Mouse (Mus musculus) liver, embryonic 15.5 days (tissue): Measurements from ENCODE around the gene Syngr4. TPM values are rescaled to one million over a fixed set of nuclear protein-coding genes. Genes with fewer than 3 reads are reported as not detected.
"Not testable (repeated sequence)": the region's sequence is repeated elsewhere in the genome, so short reads cannot be mapped to it uniquely, and the experiment has no call there.

Experiments used
- ATAC-seq: fragments of 200-750 bp; cut with Nextera tagmentation; 2 replicates; pipeline ENCODE4 v1.8.0; 2017; ENCODE audit warnings: moderate number of reproducible peaks, mild to moderate bottlenecking, moderate library complexity; ENCODE audit not compliant: insufficient read depth
- H3K27ac ChIP-seq: fragments of 300-500 bp; sonication (generic); replicated peaks from 2 replicates; pipeline ENCODE4 v1.5.1; 2015; ENCODE audit warnings: mild to moderate bottlenecking, inconsistent platforms
- H3K27me3 ChIP-seq: fragments of 300-500 bp; sonication (generic); 2 replicates; pipeline ENCODE4 v1.6.1; 2015; ENCODE audit warnings: mild to moderate bottlenecking, inconsistent platforms
- H3K36me3 ChIP-seq: fragments of 300-500 bp; sonication (generic); replicated peaks from 2 replicates; pipeline ENCODE4 v1.6.1; 2015; ENCODE audit warnings: moderate library complexity, mild to moderate bottlenecking, inconsistent platforms
- H3K4me1 ChIP-seq: fragments of 300-500 bp; sonication (generic); replicated peaks from 2 replicates; pipeline ENCODE4 v1.6.1; 2015; ENCODE audit warnings: inconsistent platforms
- H3K4me2 ChIP-seq: fragments of 300-500 bp; sonication (generic); 2 replicates; pipeline ENCODE4 v1.6.1; 2015; ENCODE audit warnings: moderate library complexity, mild to moderate bottlenecking, inconsistent platforms
- H3K4me3 ChIP-seq: fragments of 300-500 bp; sonication (generic); replicated peaks from 2 replicates; pipeline ENCODE4 v1.5.1; 2015; ENCODE audit warnings: mild to moderate bottlenecking, inconsistent platforms
- H3K9ac ChIP-seq: fragments of 300-500 bp; sonication (generic); 2 replicates; pipeline ENCODE4 v1.6.1; 2015; ENCODE audit warnings: moderate library complexity, mild to moderate bottlenecking, inconsistent platforms
- H3K9me3 ChIP-seq: fragments of 300-500 bp; sonication (generic); replicated peaks from 2 replicates; pipeline ENCODE4 v1.6.1; 2016; ENCODE audit warnings: inconsistent platforms
- WGBS: fragments of 180-500 bp; shearing (Covaris S2); methylation state at CpG from one replicate; pipeline ENCODE4 v1.1.7; 2015; ENCODE audit warnings: mixed read lengths; ENCODE audit not compliant: insufficient replicate concordance; 5-methylcytosine and 5-hydroxymethylcytosine counted together
- polyA plus RNA-seq: library from polyadenylated mRNA; unstranded; fragments of >200 nt; fragmentation: Nextera tagmentation; extraction: Ambion mirVana; gene quantifications from 2 replicates; pipeline ENCODE4 v1.2.1, GENCODE M21; 2015

The Syngr4 gene
- polyA plus RNA-seq, 1 experiment from 2014 or later: 0.94 TPM

DNA sequence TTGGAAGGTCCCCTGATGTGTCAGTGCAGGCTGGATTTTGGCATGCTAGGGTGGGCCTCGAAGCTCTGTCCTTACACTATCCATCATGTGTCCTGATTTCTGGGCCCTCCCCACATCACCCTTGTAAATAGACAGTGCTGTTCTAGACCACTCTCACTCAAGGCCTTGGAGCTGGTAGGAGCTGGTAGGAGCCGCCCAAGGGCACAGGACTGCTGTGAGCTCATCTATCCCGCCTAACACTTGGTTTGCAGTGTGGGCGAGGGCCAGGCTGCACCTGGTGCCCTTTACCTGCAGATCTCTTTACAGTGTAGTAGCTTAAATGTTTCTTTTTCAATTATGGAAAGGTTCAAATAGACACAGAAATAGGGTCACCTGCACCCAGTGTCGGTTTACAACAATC, 18.5 kb upstream of the Syngr4 start:
- H3K27ac ChIP-seq: no peak overlapping the region
- H3K4me1 ChIP-seq: peaks cover 37% of the 10 kb centered on the region
- no peak for ATAC-seq
- H3K4me2 ChIP-seq: no peak overlapping the region
- no peaks in the 10 kb centered on the region for H3K27me3 ChIP-seq
- 72% methylated on average over 5 of the region's 5 CpGs for WGBS
- H3K9ac ChIP-seq: no peak overlapping the region
- peaks cover 41% of the 10 kb centered on the region for H3K36me3 ChIP-seq
- no peaks in the 10 kb centered on the region for H3K9me3 ChIP-seq
- no peak overlapping the region for H3K4me3 ChIP-seq

DNA sequence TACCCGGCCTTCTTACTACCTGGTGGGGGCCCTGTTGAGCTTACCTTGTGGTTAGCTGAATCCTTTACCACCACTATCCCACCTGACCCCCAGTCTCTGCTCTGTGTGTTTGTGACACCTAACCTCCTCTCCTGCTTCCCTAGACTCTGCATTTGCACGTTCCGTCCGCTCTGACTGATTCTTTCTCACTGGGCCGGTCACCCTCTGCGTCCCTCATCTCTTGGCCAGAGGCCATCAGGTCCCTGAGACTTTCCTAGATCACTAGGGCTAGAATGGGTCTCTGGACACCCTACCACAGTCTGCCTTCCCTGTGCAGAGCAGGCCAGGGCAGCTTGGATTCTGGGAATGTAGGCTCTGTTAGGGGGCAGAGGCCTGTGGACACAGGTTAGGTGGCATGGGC, 17.6 kb upstream of the Syngr4 start:
- no peak overlapping the region for H3K4me2 ChIP-seq
- H3K9ac ChIP-seq: no peak overlapping the region
- no peaks in the 10 kb centered on the region for H3K9me3 ChIP-seq
- no peak overlapping the region for H3K4me3 ChIP-seq
- H3K27me3 ChIP-seq: no peaks in the 10 kb centered on the region
- peaks cover 48% of the 10 kb centered on the region for H3K36me3 ChIP-seq
- peaks cover 28% of the 10 kb centered on the region for H3K4me1 ChIP-seq
- 70% methylated on average over 6 of the region's 6 CpGs for WGBS
- no peak for ATAC-seq
- H3K27ac ChIP-seq: no peak overlapping the region

DNA sequence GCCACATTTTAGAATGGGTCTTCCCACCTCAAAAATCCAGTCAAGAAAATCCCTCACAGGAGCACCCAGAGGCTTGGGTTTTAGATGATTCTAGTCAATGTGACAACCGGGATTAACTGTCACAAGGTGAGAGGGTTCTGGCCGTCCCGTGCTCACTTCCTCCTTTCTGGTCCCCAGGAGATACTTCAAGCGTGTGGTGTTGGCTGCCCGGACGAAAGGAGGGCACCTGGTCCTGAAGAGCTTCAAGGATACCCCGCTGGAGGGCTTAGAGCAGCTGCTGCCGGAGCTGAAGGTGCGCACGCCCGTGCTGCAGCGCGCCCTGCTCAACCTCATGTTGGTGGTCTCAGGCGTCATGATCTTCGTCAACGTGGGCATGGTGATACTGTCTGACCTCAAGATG, 12.6 kb upstream of the Syngr4 start:
- no peak overlapping the region for H3K4me2 ChIP-seq
- H3K9ac ChIP-seq: no peak overlapping the region
- no peak for ATAC-seq
- 77% methylated on average over 16 of the region's 16 CpGs for WGBS
- H3K27ac ChIP-seq: no peak overlapping the region
- H3K36me3 ChIP-seq: peaks cover 55% of the 10 kb centered on the region
- H3K4me3 ChIP-seq: no peak overlapping the region
- no peaks in the 10 kb centered on the region for H3K27me3 ChIP-seq
- no peaks in the 10 kb centered on the region for H3K9me3 ChIP-seq
- H3K4me1 ChIP-seq: no peaks in the 10 kb centered on the region

DNA sequence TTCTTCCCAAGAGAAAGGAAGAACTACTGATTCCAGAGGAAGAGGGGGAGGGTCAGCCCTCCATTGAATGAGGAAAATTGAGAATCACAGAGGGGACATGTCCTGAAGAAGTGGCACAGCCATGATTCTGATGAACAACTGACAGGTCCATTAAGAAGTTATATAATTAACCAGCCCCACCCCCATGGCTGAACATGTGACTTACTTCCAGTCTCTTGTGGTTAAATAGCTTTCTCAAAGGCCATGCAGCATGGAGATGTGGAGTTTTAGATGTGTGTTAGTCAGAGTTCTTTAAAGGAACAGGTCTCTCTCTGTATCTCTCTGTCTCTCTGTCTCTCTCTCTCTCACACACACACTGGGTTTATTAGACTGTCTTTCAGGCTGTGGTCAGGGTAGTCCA, 11.9 kb upstream of the Syngr4 start:
- no peaks in the 10 kb centered on the region for H3K4me1 ChIP-seq
- no peak overlapping the region for H3K4me3 ChIP-seq
- no peaks in the 10 kb centered on the region for H3K27me3 ChIP-seq
- no peak overlapping the region for H3K9ac ChIP-seq
- no peak overlapping the region for H3K4me2 ChIP-seq
- peaks cover 7% of the 10 kb centered on the region; the same call in 1 of the 2 replicates for H3K9me3 ChIP-seq
- H3K27ac ChIP-seq: no peak overlapping the region
- ATAC-seq: no peak
- peaks cover 56% of the 10 kb centered on the region for H3K36me3 ChIP-seq

DNA sequence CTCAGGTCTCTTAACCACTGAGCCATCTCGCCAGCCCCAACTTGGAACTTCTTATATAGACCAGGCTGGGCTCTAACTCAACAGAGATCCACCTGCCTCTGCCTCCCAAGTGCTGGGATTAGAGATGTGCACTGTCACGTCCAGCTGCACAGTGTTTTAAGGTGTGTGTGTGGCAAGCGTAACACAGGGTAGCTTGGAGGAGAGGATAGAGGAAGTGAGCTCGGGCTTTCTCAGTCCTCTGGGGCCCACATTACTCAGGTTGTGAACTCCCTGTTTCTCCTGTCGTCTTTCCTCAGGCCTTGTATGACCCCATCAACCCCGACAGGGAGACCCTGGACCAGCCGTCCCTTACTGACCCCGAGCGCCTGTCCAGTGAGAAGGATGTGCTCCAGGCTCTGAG, 10.1 kb upstream of the Syngr4 start:
- peaks cover 45% of the 10 kb centered on the region for H3K36me3 ChIP-seq
- no peak overlapping the region for H3K27ac ChIP-seq
- no peak overlapping the region for H3K4me2 ChIP-seq
- H3K27me3 ChIP-seq: no peaks in the 10 kb centered on the region
- H3K4me3 ChIP-seq: no peak overlapping the region
- H3K9me3 ChIP-seq: peaks cover 9% of the 10 kb centered on the region; the same call in 1 of the 2 replicates
- WGBS: 62% methylated on average over 9 of the region's 9 CpGs
- ATAC-seq: no peak
- H3K4me1 ChIP-seq: peaks cover 3% of the 10 kb centered on the region
- H3K9ac ChIP-seq: no peak overlapping the region

DNA sequence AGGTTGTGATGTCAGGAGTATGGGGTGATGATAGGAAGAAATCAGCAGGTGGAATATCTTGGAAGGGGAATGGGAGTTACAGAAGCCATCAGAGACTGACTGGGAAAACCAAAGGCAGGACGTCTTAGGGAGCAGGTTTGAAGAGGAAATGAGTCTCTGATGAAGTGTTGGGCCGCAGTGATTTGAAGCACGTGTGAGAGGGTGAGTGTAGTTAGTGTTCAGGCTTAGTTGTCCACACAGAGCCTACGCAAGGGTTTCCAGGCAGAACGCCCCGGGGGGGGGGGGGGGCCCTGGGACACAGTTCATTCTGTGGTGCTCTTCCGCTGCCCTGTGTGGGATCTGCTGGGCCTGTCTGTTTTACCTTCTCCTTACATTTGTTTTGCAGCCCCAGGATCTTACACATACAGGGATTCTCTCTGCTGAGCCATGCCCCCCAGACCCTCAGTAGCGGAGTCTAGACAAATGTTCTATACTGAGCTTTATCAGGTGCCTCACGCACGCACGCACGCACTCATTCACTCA, 6.0 kb upstream of the Syngr4 start:
- no peaks in the 10 kb centered on the region for H3K27me3 ChIP-seq
- peaks cover 13% of the 10 kb centered on the region; the same call in 1 of the 2 replicates for H3K36me3 ChIP-seq
- no peak overlapping the region for H3K4me3 ChIP-seq
- peaks cover 9% of the 10 kb centered on the region; the same call in 1 of the 2 replicates for H3K9me3 ChIP-seq
- WGBS: 69% methylated on average over 12 of the region's 12 CpGs
- H3K4me2 ChIP-seq: no peak overlapping the region
- H3K9ac ChIP-seq: no peak overlapping the region
- ATAC-seq: no peak
- no peak overlapping the region for H3K27ac ChIP-seq
- H3K4me1 ChIP-seq: peaks cover 18% of the 10 kb centered on the region

DNA sequence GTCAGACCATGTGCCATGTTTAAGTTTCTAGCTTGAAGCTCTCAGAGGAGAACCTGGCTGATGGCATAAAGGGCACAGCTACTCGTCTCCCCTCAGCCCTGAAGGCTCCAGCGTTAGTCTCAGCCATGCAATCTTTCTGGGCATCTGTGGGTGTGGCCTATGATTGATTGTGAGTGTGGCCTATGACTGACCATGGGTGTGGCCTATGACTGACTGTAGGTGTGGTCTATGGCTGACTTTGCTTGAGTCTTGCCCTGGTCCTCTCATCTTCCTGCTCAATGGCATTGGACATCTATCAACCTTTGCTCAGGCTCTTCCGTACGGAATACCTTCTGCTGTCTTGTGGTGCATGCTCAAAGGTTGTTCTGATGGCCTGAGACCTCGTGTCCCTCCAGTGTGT, 5.0 kb upstream of the Syngr4 start:
- H3K4me2 ChIP-seq: no peak overlapping the region
- H3K27me3 ChIP-seq: no peaks in the 10 kb centered on the region
- ATAC-seq: no peak
- H3K27ac ChIP-seq: no peak overlapping the region
- no peak overlapping the region for H3K9ac ChIP-seq
- peaks cover 26% of the 10 kb centered on the region for H3K4me1 ChIP-seq
- peaks cover 9% of the 10 kb centered on the region; the same call in 1 of the 2 replicates for H3K9me3 ChIP-seq
- H3K36me3 ChIP-seq: peaks cover 8% of the 10 kb centered on the region; the same call in 1 of the 2 replicates
- WGBS: 45% methylated on average over 5 of the region's 5 CpGs
- H3K4me3 ChIP-seq: no peak overlapping the region

DNA sequence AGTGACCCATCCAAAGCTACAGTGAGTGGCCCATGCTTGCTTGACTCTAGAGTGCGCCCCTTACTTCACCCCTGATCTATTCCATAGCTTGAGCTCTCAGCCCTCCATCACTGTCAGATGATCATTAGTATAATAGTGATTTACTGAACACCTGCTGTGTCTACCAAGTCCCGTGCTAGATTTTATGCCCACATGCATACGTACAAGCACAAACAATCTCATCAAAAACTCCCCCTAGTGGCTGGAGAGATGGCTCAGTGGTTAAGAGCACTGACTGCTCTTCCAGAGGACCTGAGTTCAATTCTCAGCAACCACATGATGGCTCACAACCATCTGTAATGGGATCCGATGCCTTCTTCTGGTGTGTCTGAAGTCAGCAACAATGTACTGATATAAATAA, 1.6 kb upstream of the Syngr4 start:
- Histone ChIP-seq H3K4me1 (peaks cover 35% of the 10 kb centered on the region), H3K9ac (0 out of 2 replicates have a peak overlapping the region, but pooled peaks have one; percentile 56), H3K4me2 (peak overlapping the region; percentile 88), H3K4me3 (peak overlapping the region; percentile 62), H3K27ac (peak overlapping the region; percentile 81)
- 40% methylated on average over 4 of the region's 4 CpGs for WGBS
- not testable (repeated sequence) for ATAC-seq, H3K36me3 ChIP-seq, H3K27me3 ChIP-seq, H3K9me3 ChIP-seq

DNA sequence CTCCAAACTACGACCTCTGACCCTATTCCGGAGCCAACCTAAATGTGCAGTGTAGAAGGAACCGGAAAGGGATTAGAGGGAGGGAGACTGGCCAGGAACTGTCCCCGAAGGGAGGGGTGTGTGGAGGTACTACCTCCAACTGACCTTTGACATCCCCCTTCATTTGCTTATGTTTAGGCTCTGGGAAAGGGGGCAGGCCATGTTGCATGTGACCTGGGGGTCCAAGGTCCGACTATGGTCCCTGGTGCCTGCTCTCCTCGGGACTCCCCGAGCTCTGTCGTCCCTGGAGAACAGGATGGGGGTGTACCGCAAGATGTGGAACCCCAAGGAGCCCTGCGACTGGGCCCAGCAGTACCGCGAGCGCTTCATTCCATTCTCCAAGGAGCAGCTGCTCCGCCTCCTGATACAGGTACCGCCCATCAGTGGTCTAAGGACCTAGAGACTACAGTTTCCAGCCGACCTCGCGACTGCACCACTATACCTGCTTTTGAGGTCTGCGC, 794 bp upstream of the Syngr4 start:
- peaks cover 35% of the 10 kb centered on the region for H3K4me1 ChIP-seq
- H3K4me2 ChIP-seq: peak overlapping the region; percentile 88
- peak overlapping the region; percentile 62 for H3K4me3 ChIP-seq
- H3K27ac ChIP-seq: peak overlapping the region; percentile 81
- no peaks in the 10 kb centered on the region for H3K36me3 ChIP-seq
- WGBS: under 1% methylated on average over 19 of the region's 19 CpGs
- H3K9ac ChIP-seq: peak overlapping the region; percentile 56
- no peaks in the 10 kb centered on the region for H3K9me3 ChIP-seq
- peak; percentile 75 for ATAC-seq
- no peaks in the 10 kb centered on the region for H3K27me3 ChIP-seq

DNA sequence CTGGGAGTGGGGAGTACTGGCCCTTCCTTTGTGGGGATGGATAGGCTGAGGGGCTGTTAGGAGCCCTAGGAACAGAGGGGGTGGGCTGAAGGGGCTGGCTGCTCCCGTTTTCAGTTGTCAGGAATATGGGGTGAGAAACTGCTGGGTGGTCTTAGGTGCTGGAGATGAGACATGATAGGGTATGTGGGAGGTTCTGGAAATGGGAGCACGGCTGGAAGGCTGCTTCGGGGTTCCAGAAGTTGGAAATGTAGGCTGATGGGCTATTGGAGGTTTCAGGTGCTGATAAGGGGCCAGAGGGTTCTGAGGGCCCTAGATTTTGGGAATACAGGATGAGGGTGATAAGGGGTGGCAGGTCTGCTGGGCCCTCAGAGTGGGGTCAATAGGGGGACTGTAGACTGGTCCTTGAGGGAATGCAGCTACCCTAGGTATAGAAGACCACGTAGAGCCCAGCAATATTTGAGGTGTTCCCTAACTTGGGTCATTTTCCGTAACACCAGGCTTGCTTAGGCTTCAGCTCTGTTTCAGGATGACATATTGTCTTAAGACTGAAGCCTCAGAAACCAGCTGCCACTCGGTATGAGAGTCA, 490 bp downstream of the Syngr4 start:
- Histone ChIP-seq H3K27ac (peak overlapping the region; percentile 81), H3K4me2 (peak overlapping the region; percentile 88), H3K27me3 (no peaks in the 10 kb centered on the region; the same call in 1 of the 2 replicates), H3K9me3 (no peaks in the 10 kb centered on the region), H3K36me3 (no peaks in the 10 kb centered on the region), H3K4me1 (peaks cover 28% of the 10 kb centered on the region), H3K9ac (peak overlapping the region; percentile 29; the same call in 1 of the 2 replicates), H3K4me3 (peak overlapping the region; percentile 62)
- WGBS: 69% methylated on average over 6 of the region's 6 CpGs
- ATAC-seq: peak; percentile 0; the same call in 1 of the 2 replicates

DNA sequence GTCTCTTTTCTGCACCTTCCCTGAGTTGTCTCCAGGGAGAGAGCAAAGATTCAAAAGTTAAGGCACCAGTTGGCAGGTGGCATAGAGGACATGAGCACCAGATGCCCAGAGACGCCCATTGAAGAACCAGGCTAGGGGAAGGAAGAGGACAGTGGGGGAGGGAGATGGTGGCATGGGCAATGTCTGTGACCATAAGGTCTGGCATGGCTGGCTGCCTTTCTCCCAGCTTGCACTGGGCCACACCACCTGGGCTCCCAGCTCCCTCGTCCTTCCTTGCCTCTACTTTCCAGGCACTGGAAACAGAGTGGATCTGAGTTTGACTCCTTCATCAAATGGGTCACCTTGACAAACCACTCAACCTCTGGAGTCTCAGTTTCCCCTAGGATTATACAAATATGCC, 3.9 kb downstream of the Syngr4 start:
- Histone ChIP-seq H3K27me3 (no peaks in the 10 kb centered on the region; the same call in 1 of the 2 replicates), H3K36me3 (no peaks in the 10 kb centered on the region), H3K4me1 (peaks cover 18% of the 10 kb centered on the region), H3K4me3 (no peak overlapping the region), H3K9ac (no peak overlapping the region), H3K9me3 (no peaks in the 10 kb centered on the region), H3K27ac (no peak overlapping the region), H3K4me2 (no peak overlapping the region)
- no peak for ATAC-seq
- WGBS: 63% methylated on average over 2 of the region's 2 CpGs
